Mouse (Mus musculus): ENCODE measurements around the gene Smim23. TPM values are rescaled to one million over a fixed set of nuclear protein-coding genes. Genes with fewer than 3 reads are reported as not detected.

The Smim23 gene
- polyA plus RNA-seq, 1 experiment from 2014 or later = not detected

- Histone ChIP-seq H3K36me3 (no peaks in the 10 kb centered on the region), H3K9me3 (replicated peaks) (no peaks in the 10 kb centered on the region), H3K4me2 (replicated peaks) (no peak overlapping the region), H3K27ac (replicated peaks) (no peak overlapping the region), H3K9ac (no peak overlapping the region), H3K4me3 (replicated peaks) (no peak overlapping the region), H3K27me3 (no peaks in the 10 kb centered on the region), H3K4me1 (no peaks in the 10 kb centered on the region)
- ATAC-seq (ENCODE audit: insufficient number of reproducible peaks, low FRiP score, low TSS enrichment, low read depth) = no peak
- 50% methylated on average over 11 of the region's 11 CpGs for WGBS
Observed at GRCm38 (mm10) chr11:32780747-32781536, 43.5 kb downstream of the Smim23 start.

- H3K9me3 ChIP-seq (replicated peaks) = no peaks in the 10 kb centered on the region
- H3K27me3 ChIP-seq = no peaks in the 10 kb centered on the region
- H3K27ac ChIP-seq (replicated peaks) = no peak overlapping the region
- H3K9ac ChIP-seq = no peak overlapping the region
- no peak overlapping the region for H3K4me3 ChIP-seq (replicated peaks)
- ATAC-seq (ENCODE audit: insufficient number of reproducible peaks, low FRiP score, low TSS enrichment, low read depth) = no peak
- no peaks in the 10 kb centered on the region for H3K4me1 ChIP-seq
- H3K4me2 ChIP-seq (replicated peaks) = no peak overlapping the region
- no peaks in the 10 kb centered on the region for H3K36me3 ChIP-seq
- WGBS = 76% methylated on average over 12 of the region's 12 CpGs
Observed at GRCm38 (mm10) chr11:32768642-32769343, 55.6 kb downstream of the Smim23 start.

Other genes with a start within 250 kb of the Smim23 start
- gene Fbxw11, start 181.9 kb downstream of the Smim23 start, polyA plus RNA-seq (2015; fragmentation: Nextera tagmentation; extraction: Ambion mirVana) = 65.1 and 65.7 TPM in 2 replicates

Measured in embryonic facial prominence, embryonic 15.5 days (tissue).